Mouse (Mus musculus) heart, embryonic 11.5 days (tissue): ENCODE results near the gene Cep170. TPM values are rescaled to one million over a fixed set of nuclear protein-coding genes. Genes with fewer than 3 reads are reported as not detected.

Experiments
- ATAC-seq: fragments of 200-750 bp; cut with Nextera tagmentation; replicated peaks from 2 replicates; pipeline ENCODE4 v1.8.0; 2017; ENCODE audit warnings: moderate library complexity; ENCODE audit not compliant: insufficient number of reproducible peaks, low FRiP score, low TSS enrichment
- H3K27ac ChIP-seq: fragments of 300-500 bp; sonication (generic); 2 replicates; pipeline ENCODE4 v1.5.1; 2014; ENCODE audit warnings: mild to moderate bottlenecking, low read depth, low read length
- H3K27me3 ChIP-seq: fragments of 300-500 bp; sonication (generic); 2 replicates; pipeline ENCODE4 v1.6.1; 2014; ENCODE audit warnings: mild to moderate bottlenecking, low read length, mixed read lengths; ENCODE audit not compliant: control insufficient read depth, insufficient read depth
- H3K36me3 ChIP-seq: fragments of 300-500 bp; sonication (generic); 2 replicates; pipeline ENCODE4 v1.6.1; 2014; ENCODE audit warnings: mild to moderate bottlenecking, low read length, moderate library complexity, mixed read lengths; ENCODE audit not compliant: control insufficient read depth, insufficient read depth
- H3K4me1 ChIP-seq: fragments of 300-500 bp; sonication (generic); 2 replicates; pipeline ENCODE4 v1.6.1; 2014; ENCODE audit warnings: low read length; ENCODE audit not compliant: control insufficient read depth, insufficient read depth
- H3K4me2 ChIP-seq: fragments of 300-500 bp; sonication (generic); 2 replicates; pipeline ENCODE4 v1.6.1; 2014; ENCODE audit warnings: mild to moderate bottlenecking, moderate library complexity
- H3K4me3 ChIP-seq: fragments of 300-500 bp; sonication (generic); 2 replicates; pipeline ENCODE4 v1.5.1; 2014; ENCODE audit warnings: low read depth, low read length
- H3K9ac ChIP-seq: fragments of 300-500 bp; sonication (generic); 2 replicates; pipeline ENCODE4 v1.6.1; 2014; ENCODE audit warnings: mild to moderate bottlenecking, low read depth, low read length, moderate library complexity
- H3K9me3 ChIP-seq: fragments of 300-500 bp; sonication (generic); replicated peaks from 2 replicates; pipeline ENCODE4 v1.6.1; 2016; ENCODE audit warnings: low read length; ENCODE audit not compliant: control insufficient read depth
- WGBS: fragments of 180-500 bp; shearing (Covaris S2); extraction: QIAGEN DNeasy Blood & Tissue Kit; methylation state at CpG from one replicate; pipeline ENCODE4 v1.1.7; 2014; ENCODE audit not compliant: insufficient replicate concordance; 5-methylcytosine and 5-hydroxymethylcytosine counted together
- polyA plus RNA-seq: library from polyadenylated mRNA; unstranded; fragments of >200 nt; fragmentation: Nextera tagmentation; extraction: Ambion mirVana; gene quantifications from 2 replicates; pipeline ENCODE4 v1.2.1, GENCODE M21; 2014

Cep170 gene
- polyA plus RNA-seq, 1 experiment from 2014 or later, result 33.9 TPM

- Histone ChIP-seq H3K4me1 (peaks cover 6% of the 10 kb centered on the region; the same call in 1 of the 2 replicates), H3K4me3 (no peak overlapping the region), H3K4me2 (no peak overlapping the region), H3K36me3 (peaks cover 20% of the 10 kb centered on the region), H3K27me3 (no peaks in the 10 kb centered on the region), H3K27ac (no peak overlapping the region), H3K9me3 (no peaks in the 10 kb centered on the region), H3K9ac (no peak overlapping the region)
- ATAC-seq, result no peak
- 66% methylated on average over 14 of the region's 14 CpGs for WGBS
These were observed 59.8 kb downstream of the Cep170 start for GRCm38 (mm10) chr1:176753861-176754718.

DNA sequence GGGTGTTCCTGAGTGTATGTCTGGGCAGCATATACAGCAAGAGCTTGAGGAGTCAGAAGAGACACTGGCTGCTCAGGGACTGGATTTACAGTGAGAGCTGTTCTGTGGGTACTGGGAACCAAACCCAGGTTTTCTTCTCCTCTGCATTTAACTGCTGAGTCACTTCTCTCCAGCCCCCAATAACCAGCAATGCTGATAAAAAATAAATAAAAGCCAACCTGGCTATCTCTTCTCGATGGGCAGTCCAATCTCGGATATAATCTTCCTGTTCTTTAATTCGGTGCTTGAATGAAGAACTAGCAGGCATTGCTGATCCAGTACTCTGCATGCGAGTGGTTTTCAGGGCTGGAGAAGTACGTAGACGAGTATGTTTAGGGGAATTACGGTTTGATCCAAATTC, 64.2 kb downstream of the Cep170 start:
- Histone ChIP-seq H3K9ac (no peak overlapping the region), H3K4me2 (no peak overlapping the region), H3K4me3 (no peak overlapping the region), H3K4me1 (no peaks in the 10 kb centered on the region), H3K27ac (no peak overlapping the region), H3K9me3 (no peaks in the 10 kb centered on the region), H3K36me3 (0 out of 2 replicates have a peak, but pooled peaks cover 3% of the 10 kb centered on the region), H3K27me3 (no peaks in the 10 kb centered on the region)
- whole genome bisulfite sequencing, result 89% methylated on average over 7 of the region's 7 CpGs
- no peak for ATAC-seq

DNA sequence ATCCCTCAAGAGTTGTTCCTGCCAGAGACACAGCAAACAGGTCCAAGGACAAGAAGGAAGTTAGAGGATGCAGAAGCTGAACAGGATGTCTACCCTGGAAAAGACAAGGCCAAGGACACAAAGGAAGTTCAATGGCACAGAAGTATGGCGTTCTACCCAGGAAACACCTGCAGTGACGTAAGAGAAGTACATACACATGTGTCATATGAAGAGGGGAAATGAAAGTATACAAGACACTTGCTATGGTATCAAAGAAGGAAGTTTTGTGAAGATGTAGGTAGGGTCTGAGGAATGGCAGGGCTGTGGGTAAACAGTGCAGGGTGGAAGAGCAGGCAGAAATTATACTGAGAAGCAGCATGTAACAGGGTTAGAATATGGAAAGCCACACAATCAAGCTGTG, 81.0 kb downstream of the Cep170 start:
- H3K36me3 ChIP-seq, result peaks cover 11% of the 10 kb centered on the region
- H3K9me3 ChIP-seq, result no peaks in the 10 kb centered on the region
- H3K9ac ChIP-seq, result no peak overlapping the region
- H3K4me3 ChIP-seq, result no peak overlapping the region
- 88% methylated on average over 2 of the region's 2 CpGs for WGBS
- H3K27me3 ChIP-seq, result no peaks in the 10 kb centered on the region
- H3K4me1 ChIP-seq, result no peaks in the 10 kb centered on the region
- no peak overlapping the region for H3K4me2 ChIP-seq
- no peak for ATAC-seq
- H3K27ac ChIP-seq, result no peak overlapping the region

- WGBS, result 86% methylated on average over 2 of the region's 2 CpGs
- Histone ChIP-seq H3K4me3 (no peak overlapping the region), H3K27ac (no peak overlapping the region), H3K4me2 (no peak overlapping the region), H3K9me3 (no peaks in the 10 kb centered on the region), H3K9ac (no peak overlapping the region), H3K4me1 (no peaks in the 10 kb centered on the region), H3K36me3 (peaks cover 5% of the 10 kb centered on the region), H3K27me3 (no peaks in the 10 kb centered on the region)
- ATAC-seq, result no peak
These were observed 83.3 kb downstream of the Cep170 start for GRCm38 (mm10) chr1:176730528-176730927.

- H3K4me3 ChIP-seq, result no peak overlapping the region
These were observed 86.5 kb downstream of the Cep170 start for GRCm38 (mm10) chr1:176727372-176727771.

GRCm38 (mm10) chr1:176724771-176725170, 89.1 kb downstream of the Cep170 start:
- Histone ChIP-seq H3K4me3 (no peak overlapping the region), H3K36me3 (no peaks in the 10 kb centered on the region), H3K9ac (no peak overlapping the region), H3K4me1 (no peaks in the 10 kb centered on the region), H3K9me3 (no peaks in the 10 kb centered on the region), H3K27me3 (no peaks in the 10 kb centered on the region), H3K4me2 (no peak overlapping the region), H3K27ac (no peak overlapping the region)
- WGBS, result 88% methylated on average over 20 of the region's 20 CpGs
- ATAC-seq, result no peak

More at GRCm38 (mm10) chr1:176727372-176727771, 86.5 kb downstream of the Cep170 start:
- no peak for ATAC-seq
- H3K9ac ChIP-seq, result no peak overlapping the region
- H3K27ac ChIP-seq, result no peak overlapping the region
- no peak overlapping the region for H3K4me2 ChIP-seq
- no peaks in the 10 kb centered on the region for H3K4me1 ChIP-seq
- no peaks in the 10 kb centered on the region for H3K9me3 ChIP-seq
- no peaks in the 10 kb centered on the region for H3K36me3 ChIP-seq
- no peaks in the 10 kb centered on the region for H3K27me3 ChIP-seq
- 89% methylated on average over 2 of the region's 2 CpGs for WGBS

GRCm38 (mm10) chr1:176723858-176724713, 89.8 kb downstream of the Cep170 start:
- Histone ChIP-seq H3K27ac (no peak overlapping the region), H3K4me1 (no peaks in the 10 kb centered on the region), H3K4me3 (no peak overlapping the region), H3K36me3 (no peaks in the 10 kb centered on the region), H3K4me2 (no peak overlapping the region), H3K9ac (no peak overlapping the region), H3K9me3 (no peaks in the 10 kb centered on the region), H3K27me3 (no peaks in the 10 kb centered on the region)
- ATAC-seq, result no peak
- 73% methylated on average over 8 of the region's 8 CpGs for WGBS

GRCm38 (mm10) chr1:176712436-176712835, 101.4 kb downstream of the Cep170 start:
- Histone ChIP-seq H3K9ac (no peak overlapping the region), H3K4me1 (no peaks in the 10 kb centered on the region), H3K36me3 (no peaks in the 10 kb centered on the region), H3K27me3 (no peaks in the 10 kb centered on the region), H3K9me3 (no peaks in the 10 kb centered on the region), H3K4me3 (no peak overlapping the region), H3K4me2 (no peak overlapping the region), H3K27ac (no peak overlapping the region)
- WGBS, result 29% methylated on average over 2 of the region's 2 CpGs
- ATAC-seq, result no peak
